Mouse (Mus musculus) hindbrain, embryonic 16.5 days (tissue): ENCODE data around the gene Pld6. TPM values are rescaled to one million over a fixed set of nuclear protein-coding genes. Genes with fewer than 3 reads are reported as not detected.

Experiments used
- ATAC-seq: fragments of 200-750 bp; cut with Nextera tagmentation; 2 replicates; pipeline ENCODE4 v1.8.0; 2017; ENCODE audit warnings: moderate TSS enrichment, moderate library complexity
- H3K27ac ChIP-seq: fragments of 300-500 bp; sonication (generic); 2 replicates; pipeline ENCODE4 v1.5.1; 2014; ENCODE audit warnings: low read depth, mild to moderate bottlenecking, control low read depth, low read length, moderate library complexity
- H3K27me3 ChIP-seq: fragments of 300-500 bp; sonication (generic); replicated peaks from 2 replicates; pipeline ENCODE4 v1.6.1; 2014; ENCODE audit warnings: low read length; ENCODE audit not compliant: control insufficient read depth, insufficient read depth
- H3K36me3 ChIP-seq: fragments of 300-500 bp; sonication (generic); 2 replicates; pipeline ENCODE4 v1.6.1; 2014; ENCODE audit warnings: mild to moderate bottlenecking, low read length, moderate library complexity, mixed read lengths; ENCODE audit not compliant: control insufficient read depth, insufficient read depth
- H3K4me1 ChIP-seq: fragments of 300-500 bp; sonication (generic); 2 replicates; pipeline ENCODE4 v1.6.1; 2014; ENCODE audit warnings: low read depth, low read length; ENCODE audit not compliant: control insufficient read depth, insufficient read depth
- H3K4me2 ChIP-seq: fragments of 300-500 bp; sonication (generic); 2 replicates; pipeline ENCODE4 v1.6.1; 2014; ENCODE audit warnings: mild to moderate bottlenecking, low read length, control low read depth, moderate library complexity
- H3K4me3 ChIP-seq: fragments of 300-500 bp; sonication (generic); 2 replicates; pipeline ENCODE4 v1.5.1; 2014; ENCODE audit warnings: mild to moderate bottlenecking, low read length, control low read depth, moderate library complexity
- H3K9ac ChIP-seq: fragments of 300-500 bp; sonication (generic); 2 replicates; pipeline ENCODE4 v1.6.1; 2014; ENCODE audit warnings: low read depth, mild to moderate bottlenecking, control low read depth, low read length, moderate library complexity
- H3K9me3 ChIP-seq: fragments of 300-500 bp; sonication (generic); 2 replicates; pipeline ENCODE4 v1.6.1; 2014; ENCODE audit warnings: mild to moderate bottlenecking, low read length, moderate library complexity; ENCODE audit not compliant: control insufficient read depth
- WGBS: fragments of 180-500 bp; shearing (Covaris S2); extraction: QIAGEN DNeasy Blood & Tissue Kit; methylation state at CpG from one replicate; pipeline ENCODE4 v1.1.7; 2014; 5-methylcytosine and 5-hydroxymethylcytosine counted together
- polyA plus RNA-seq: library from polyadenylated mRNA; unstranded; fragments of >200 nt; fragmentation: Nextera tagmentation; extraction: Ambion mirVana; gene quantifications from 2 replicates; pipeline ENCODE4 v1.2.1, GENCODE M21; 2015

The Pld6 gene
- polyA plus RNA-seq, 1 experiment from 2014 or later: 25.2 TPM

DNA sequence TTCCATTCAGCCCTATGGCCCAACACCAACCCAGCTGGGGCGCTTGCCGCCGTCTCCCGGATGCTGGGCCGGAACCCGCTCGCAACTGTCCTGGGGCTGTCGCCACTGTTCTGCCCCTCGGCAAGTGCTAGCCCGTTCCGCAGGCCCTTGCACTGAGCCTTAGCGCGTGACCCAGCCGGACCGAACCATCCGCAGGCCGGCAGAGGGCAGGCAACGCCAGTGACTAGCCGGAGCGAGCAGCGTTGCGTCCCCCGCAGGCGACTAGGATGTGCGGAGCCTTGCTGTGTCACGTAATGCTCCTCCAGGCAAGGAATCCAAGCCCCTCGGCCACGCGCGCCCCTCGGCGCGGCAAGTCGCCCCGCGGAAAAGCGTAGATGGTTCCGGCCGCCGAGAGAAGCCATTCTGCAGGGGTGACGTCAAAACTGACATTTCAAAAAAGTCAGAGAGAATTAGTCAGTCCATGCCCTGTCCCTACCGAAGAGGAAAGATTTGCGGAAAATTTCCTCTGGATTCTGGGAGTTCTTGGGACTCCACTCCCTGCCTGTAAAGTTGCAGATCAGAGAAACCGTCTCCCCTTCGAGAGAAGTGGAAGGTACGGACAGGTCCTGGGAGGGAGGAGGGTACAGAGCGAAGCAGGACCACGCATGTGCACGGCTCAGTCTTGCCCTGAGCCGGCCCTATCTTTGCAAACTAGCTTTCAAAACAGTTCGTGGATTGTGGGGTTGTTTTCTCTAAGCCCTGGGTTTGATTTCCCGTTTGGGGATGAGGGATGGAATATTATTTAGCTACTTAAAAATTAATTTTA is 22.4 kb upstream of the Pld6 start, which contains the start of gene Flcn:
Gene Flcn (minus strand): TSS at position 347 of the 805 bp plus-strand sequence.
- Histone ChIP-seq H3K27me3 (no peaks in the 10 kb centered on the region), H3K9me3 (no peaks in the 10 kb centered on the region), H3K4me2 (peak within 1 kb of the TSS; percentile 82), H3K9ac (peak within 1 kb of the TSS; percentile 90), H3K4me1 (peaks cover 10% of the 10 kb centered on the region), H3K4me3 (peak within 1 kb of the TSS; percentile 79), H3K36me3 (peaks cover 9% of the 10 kb centered on the region), H3K27ac (peak within 1 kb of the TSS; percentile 98)
- WGBS: under 1% methylated on average over 52 of the region's 52 CpGs
- ATAC-seq: peak; percentile 96

DNA sequence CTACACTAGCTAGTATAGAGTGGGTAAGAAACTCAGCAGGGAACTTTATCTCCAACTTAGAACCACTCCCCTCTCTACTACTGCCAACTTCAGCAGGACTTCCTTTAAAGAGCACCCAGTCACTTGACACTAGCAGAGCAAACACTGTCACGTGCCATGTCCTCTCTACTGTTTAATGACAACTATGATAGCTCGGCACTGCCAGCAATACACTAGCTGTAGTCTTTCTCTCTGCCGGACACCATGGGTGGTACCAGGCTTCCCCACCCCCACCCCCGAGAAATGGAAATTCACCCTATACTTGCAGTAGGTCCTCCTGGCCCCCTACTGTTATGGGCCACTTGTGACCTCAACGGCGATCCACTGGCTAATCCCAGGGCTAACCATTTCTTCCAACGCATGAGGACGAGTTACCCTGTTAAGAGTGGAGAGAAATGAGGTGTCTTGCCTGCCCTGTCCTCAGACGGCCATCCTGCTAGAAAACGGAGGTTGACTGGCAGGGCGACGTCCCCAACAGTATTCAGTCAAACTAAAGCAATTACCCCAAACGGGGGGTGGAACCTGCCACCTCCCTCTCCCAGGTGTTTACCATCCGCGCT is 21.7 kb upstream of the Pld6 start:
- Histone ChIP-seq H3K4me1 (peaks cover 10% of the 10 kb centered on the region), H3K27me3 (no peaks in the 10 kb centered on the region), H3K4me2 (peak overlapping the region; percentile 82), H3K36me3 (peaks cover 16% of the 10 kb centered on the region), H3K9me3 (no peaks in the 10 kb centered on the region), H3K9ac (peak overlapping the region; percentile 90), H3K27ac (peak overlapping the region; percentile 98), H3K4me3 (peak overlapping the region; percentile 79)
- peak; percentile 28 for ATAC-seq
- WGBS: under 1% methylated on average over 15 of the region's 15 CpGs

DNA sequence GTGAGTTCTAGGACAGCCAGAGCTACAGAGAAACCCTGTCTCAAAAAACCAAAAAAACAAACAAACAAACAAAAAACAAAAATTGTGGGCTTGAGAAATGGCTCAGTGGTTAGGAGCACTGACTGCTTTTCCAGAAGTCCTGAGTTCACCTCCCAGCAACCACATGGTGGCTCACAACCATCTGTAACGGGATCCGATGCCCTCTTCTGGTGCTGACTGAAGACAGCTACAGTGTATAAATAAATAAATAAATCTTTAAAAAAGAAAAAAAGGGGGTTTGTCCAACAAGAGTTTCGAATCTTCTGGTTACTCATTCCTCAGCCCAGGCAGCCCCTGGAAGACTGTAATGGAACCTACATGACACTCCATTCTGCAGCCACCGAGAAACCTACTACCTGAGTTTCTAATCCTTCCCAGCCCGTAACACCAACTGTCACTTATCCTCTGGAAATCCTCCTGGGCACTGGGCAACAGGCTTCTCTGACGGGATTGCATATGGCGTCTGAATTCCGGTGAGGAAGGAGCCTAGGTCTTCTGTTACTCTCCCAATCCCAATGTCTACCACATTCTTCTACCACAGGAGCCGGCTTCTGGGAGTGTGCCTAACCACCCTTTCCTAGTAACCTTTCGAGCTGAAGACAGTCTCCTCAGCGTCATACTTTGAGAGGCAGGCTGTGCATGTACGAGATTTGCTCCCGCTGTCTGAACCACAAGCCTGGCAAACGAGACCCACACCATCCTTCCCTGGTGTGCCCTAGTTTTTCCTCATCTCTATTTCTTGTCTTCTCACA is 20.9 kb upstream of the Pld6 start:
- WGBS: 60% methylated on average over 14 of the region's 14 CpGs
- Histone ChIP-seq H3K9ac (peak overlapping the region; percentile 90), H3K4me1 (peaks cover 10% of the 10 kb centered on the region), H3K27me3 (no peaks in the 10 kb centered on the region), H3K4me3 (peak overlapping the region; percentile 79), H3K9me3 (no peaks in the 10 kb centered on the region), H3K36me3 (peaks cover 16% of the 10 kb centered on the region), H3K27ac (no peak overlapping the region), H3K4me2 (peak overlapping the region; percentile 82)
- no peak for ATAC-seq

DNA sequence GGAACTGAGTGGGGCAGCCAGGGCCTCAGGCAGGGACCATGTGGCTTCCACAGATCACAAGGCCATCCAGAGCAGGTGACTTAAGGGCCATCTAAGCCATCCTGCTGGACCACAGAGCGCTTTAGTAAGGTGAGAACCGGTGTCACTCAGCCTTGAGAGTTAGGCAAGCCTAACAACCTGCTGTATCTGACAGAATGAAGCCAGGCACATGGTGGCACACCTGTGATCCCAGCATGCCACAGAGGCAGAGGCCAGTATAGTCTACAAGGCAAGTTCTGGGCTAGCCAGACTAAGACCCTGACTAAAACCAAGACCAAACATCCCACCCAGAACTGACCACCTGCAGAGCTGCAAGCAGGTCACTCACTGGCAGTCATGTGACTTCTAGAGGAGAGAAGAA is 18.2 kb upstream of the Pld6 start:
- H3K9me3 ChIP-seq: no peaks in the 10 kb centered on the region
- 94% methylated on average over 2 of the region's 2 CpGs for WGBS
- no peak overlapping the region for H3K27ac ChIP-seq
- no peak overlapping the region for H3K9ac ChIP-seq
- H3K36me3 ChIP-seq: peaks cover 38% of the 10 kb centered on the region
- H3K4me2 ChIP-seq: no peak overlapping the region
- peaks cover 10% of the 10 kb centered on the region for H3K4me1 ChIP-seq
- H3K4me3 ChIP-seq: no peak overlapping the region
- H3K27me3 ChIP-seq: no peaks in the 10 kb centered on the region
- no peak for ATAC-seq

DNA sequence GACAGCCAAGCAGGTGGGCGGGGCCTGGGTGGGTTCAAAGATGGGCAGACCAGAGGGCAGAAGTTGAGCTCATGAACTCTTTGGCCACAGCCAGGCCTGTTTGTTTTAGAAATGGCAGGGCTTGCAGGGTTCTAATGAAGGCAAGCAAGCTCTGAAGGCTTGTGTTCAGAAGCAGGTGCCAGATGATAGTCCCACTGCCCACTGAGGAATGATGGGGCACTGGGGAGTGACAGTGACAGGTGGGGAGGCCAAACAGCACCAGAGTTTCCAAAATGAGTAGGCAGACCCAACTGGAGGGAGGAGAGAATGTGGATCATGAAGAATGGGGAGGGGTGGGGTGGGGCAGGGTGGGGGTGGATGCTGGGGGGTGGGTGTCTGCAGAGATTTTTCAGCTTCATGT is 17.8 kb upstream of the Pld6 start:
- Histone ChIP-seq H3K9me3 (no peaks in the 10 kb centered on the region), H3K27ac (no peak overlapping the region), H3K4me1 (peaks cover 10% of the 10 kb centered on the region), H3K4me3 (no peak overlapping the region), H3K9ac (no peak overlapping the region), H3K27me3 (no peaks in the 10 kb centered on the region), H3K4me2 (no peak overlapping the region), H3K36me3 (peaks cover 42% of the 10 kb centered on the region)
- ATAC-seq: no peak
- 100% methylated on average over 1 of the region's 1 CpGs for WGBS

DNA sequence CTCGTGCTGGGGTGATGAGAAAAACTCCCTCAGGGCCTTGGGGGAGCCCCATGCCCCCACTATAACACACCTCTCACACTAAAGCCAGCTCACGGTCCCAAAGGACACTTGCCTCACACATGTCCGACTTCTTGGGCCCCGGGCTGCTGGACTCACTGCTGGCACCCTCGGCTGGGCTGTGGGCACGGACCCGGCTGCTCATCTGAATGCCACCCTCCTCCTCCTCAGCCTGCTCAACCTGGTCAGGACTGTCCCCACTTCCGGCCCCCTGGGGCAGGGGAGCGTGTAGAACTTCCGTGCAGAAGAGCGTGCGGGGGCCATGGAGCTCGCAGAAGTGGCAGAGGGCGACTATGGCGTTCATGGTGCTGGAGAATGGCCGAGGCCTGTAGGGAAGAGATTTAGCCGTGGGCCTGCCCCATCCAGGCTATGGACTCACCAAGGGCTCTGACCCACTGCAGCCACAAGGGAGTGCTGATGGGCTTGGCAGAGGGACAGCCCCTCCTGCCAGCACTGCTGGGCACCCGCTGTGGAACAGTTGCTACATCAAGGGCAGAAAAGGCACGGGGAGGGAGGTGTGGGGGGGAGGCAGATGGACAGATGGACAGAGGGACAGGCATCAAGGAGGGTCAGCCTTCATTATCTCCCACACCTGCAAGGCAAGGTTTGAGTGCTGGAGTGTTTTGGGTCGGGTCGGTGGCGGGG is 17.1 kb upstream of the Pld6 start:
- WGBS: 88% methylated on average over 22 of the region's 22 CpGs

DNA sequence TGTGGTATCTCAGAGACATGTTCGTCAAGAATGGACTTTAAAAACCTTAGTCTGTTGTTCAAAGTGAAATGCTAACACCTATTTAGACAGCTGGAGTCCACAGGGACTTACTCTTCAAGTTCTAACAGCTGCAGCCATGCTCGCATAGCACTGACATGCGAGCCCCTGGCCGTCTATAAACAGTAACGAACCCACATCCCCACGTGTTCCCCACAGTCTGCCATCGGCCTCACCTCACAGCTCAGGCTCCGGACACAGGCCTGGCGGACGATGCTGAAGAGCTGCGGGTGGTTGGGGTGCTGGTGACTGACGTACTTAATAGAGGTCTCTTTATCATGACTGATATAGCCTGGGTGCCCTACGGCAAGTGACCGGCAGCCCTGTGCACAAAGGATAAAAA is 16.1 kb upstream of the Pld6 start:
- peaks cover 3% of the 10 kb centered on the region for H3K4me1 ChIP-seq
- no peak overlapping the region for H3K4me2 ChIP-seq
- H3K4me3 ChIP-seq: no peak overlapping the region
- H3K27me3 ChIP-seq: no peaks in the 10 kb centered on the region
- WGBS: 90% methylated on average over 14 of the region's 14 CpGs
- peaks cover 59% of the 10 kb centered on the region for H3K36me3 ChIP-seq
- no peaks in the 10 kb centered on the region for H3K9me3 ChIP-seq
- ATAC-seq: no peak
- H3K9ac ChIP-seq: no peak overlapping the region
- no peak overlapping the region for H3K27ac ChIP-seq

More for the DNA sequence above, 17.1 kb upstream of the Pld6 start:
- H3K4me2 ChIP-seq: no peak overlapping the region
- H3K27ac ChIP-seq: no peak overlapping the region
- no peak for ATAC-seq
- H3K4me1 ChIP-seq: peaks cover 10% of the 10 kb centered on the region
- no peak overlapping the region for H3K4me3 ChIP-seq
- H3K36me3 ChIP-seq: peaks cover 48% of the 10 kb centered on the region
- no peaks in the 10 kb centered on the region for H3K27me3 ChIP-seq
- H3K9ac ChIP-seq: no peak overlapping the region
- H3K9me3 ChIP-seq: no peaks in the 10 kb centered on the region

DNA sequence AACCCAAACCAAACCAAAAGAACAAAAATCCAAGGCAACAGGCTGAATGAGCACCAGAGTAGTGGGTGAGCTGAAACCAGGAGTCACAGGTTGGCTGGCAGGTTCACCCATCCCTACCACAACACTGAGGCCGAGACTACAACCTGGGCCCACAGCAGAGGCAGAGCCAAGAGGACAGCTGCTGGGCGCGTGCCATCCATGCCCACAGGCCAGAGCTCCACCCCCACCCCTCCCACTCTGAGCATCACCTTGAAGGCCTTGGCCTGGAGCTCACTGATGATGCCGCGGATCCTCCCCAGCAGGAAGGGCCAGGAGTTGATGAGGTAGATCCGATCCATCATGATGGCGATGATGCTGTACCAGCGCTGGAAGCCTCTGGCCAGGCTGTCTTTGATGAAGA is 14.4 kb upstream of the Pld6 start:
- Histone ChIP-seq H3K9me3 (no peaks in the 10 kb centered on the region), H3K4me2 (no peak overlapping the region), H3K9ac (no peak overlapping the region), H3K27ac (no peak overlapping the region), H3K4me1 (no peaks in the 10 kb centered on the region), H3K27me3 (no peaks in the 10 kb centered on the region), H3K36me3 (peaks cover 66% of the 10 kb centered on the region), H3K4me3 (no peak overlapping the region)
- ATAC-seq: no peak
- 98% methylated on average over 8 of the region's 8 CpGs for WGBS
